Mouse (Mus musculus): ENCODE measurements around the gene Sdccag8.

- TF ChIP-seq EP300 (IDR thresholded peaks at IDR 0.05; ENCODE audit: insufficient read depth, low read depth, low read length) (no peak), CTCF (IDR thresholded peaks at IDR 0.05; ENCODE audit: low read depth, low read length) (no peak)
Observed at GRCm38 (mm10) chr1:177002951-177003350, 188.5 kb downstream of the Sdccag8 start.

All from ES-Bruce4 (cell line).